Mouse (Mus musculus): ENCODE results near the gene Cpox. TPM values are rescaled to one million over a fixed set of nuclear protein-coding genes. Genes with fewer than 3 reads are reported as not detected.

Gene Cpox
- polyA plus RNA-seq, 1 experiment from 2014 or later = 29.6 TPM

DNA sequence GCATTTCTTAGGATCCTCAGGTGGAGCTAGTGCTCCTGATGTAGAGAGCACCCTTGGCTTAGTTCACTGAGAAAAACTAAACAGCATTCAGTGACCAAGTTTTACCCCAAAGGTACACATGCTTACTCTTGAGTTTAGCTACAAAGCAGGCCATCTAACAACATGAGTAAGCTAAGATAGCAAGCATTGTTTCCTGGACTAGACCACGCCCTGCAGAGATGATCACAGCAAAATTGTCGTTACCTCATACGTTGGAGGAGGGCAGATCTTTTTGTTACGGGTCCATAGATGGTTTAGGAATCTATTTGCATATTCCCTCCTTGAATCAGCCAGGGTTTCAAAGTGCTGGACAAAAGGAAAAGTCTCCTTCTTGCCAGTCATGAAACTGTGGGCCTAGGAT is 32.6 kb upstream of the Cpox start:
- Histone ChIP-seq H3K4me3 (ENCODE audit: low read length) (no peak overlapping the region), H3K9me3 (ENCODE audit: control insufficient read depth, low read length) (no peaks in the 10 kb centered on the region), H3K4me1 (ENCODE audit: control insufficient read depth, insufficient read depth, low read length) (no peaks in the 10 kb centered on the region), H3K36me3 (ENCODE audit: control insufficient read depth, insufficient read depth, low read length) (no peaks in the 10 kb centered on the region), H3K4me2 (replicated peaks; ENCODE audit: low read depth, low read length) (no peak overlapping the region), H3K9ac (ENCODE audit: low read depth, low read length) (no peak overlapping the region), H3K27ac (ENCODE audit: low read depth, low read length) (no peak overlapping the region), H3K27me3 (ENCODE audit: control insufficient read depth, insufficient read depth, low read length) (no peaks in the 10 kb centered on the region)
- ATAC-seq (ENCODE audit: low FRiP score, low TSS enrichment) = no peak
- WGBS = 83% methylated on average over 4 of the region's 4 CpGs

DNA sequence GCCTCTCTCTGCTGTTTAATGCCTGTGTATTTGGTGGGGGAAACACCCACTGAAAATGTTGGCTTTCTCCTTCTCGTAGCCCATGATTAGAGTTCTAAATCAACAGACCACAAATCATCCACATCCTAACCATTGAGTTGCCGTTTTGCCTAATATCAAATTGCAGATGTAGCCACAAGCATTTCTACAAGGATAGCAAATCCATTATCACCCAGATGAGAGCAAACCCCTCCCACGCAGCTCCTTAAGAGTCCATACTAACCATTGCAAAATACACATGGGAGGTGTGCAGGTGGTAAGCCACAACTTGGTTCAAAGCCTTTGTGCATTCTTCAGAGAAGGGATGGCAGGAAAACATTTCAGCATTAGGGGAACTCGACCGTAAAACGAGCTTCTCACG is 32.1 kb upstream of the Cpox start:
- no peak overlapping the region for H3K27ac ChIP-seq (ENCODE audit: low read depth, low read length)
- 40% methylated on average over 7 of the region's 7 CpGs for WGBS
- ATAC-seq (ENCODE audit: low FRiP score, low TSS enrichment) = no peak

DNA sequence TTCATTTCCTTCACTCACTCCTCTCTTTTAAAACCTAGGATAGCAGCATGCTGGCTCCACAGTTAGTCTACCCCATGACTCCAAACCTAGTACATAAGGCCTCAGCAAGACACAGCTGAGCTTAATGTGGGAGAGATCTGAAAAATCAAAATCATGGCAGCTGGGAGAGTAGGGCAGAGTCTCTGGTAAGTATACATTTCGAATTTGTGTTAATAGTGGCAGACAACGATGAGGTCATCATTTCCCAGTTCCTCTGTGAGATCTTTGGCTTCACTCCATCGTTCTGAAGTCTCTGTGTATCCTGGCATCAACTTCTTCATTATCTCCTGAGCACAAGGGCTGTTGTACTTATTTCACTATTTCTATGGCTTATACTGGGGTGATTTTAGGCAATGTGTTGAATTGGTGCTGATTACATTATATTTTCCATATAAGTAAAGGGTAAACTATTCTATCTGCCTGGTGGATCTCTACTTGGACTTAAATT is 31.4 kb upstream of the Cpox start, which contains the start of gene E330017A01Rik:
E330017A01Rik (minus strand) TSS at position 51 of the 487 bp plus-strand sequence.
- Histone ChIP-seq H3K4me3 (ENCODE audit: low read length) (no peak within 1 kb of the TSS), H3K27me3 (ENCODE audit: control insufficient read depth, insufficient read depth, low read length) (no peaks in the 10 kb centered on the region), H3K36me3 (ENCODE audit: control insufficient read depth, insufficient read depth, low read length) (no peaks in the 10 kb centered on the region), H3K9me3 (ENCODE audit: control insufficient read depth, low read length) (no peaks in the 10 kb centered on the region), H3K9ac (ENCODE audit: low read depth, low read length) (no peak within 1 kb of the TSS), H3K4me1 (ENCODE audit: control insufficient read depth, insufficient read depth, low read length) (no peaks in the 10 kb centered on the region), H3K4me2 (replicated peaks; ENCODE audit: low read depth, low read length) (no peak within 1 kb of the TSS), H3K27ac (ENCODE audit: low read depth, low read length) (no peak within 1 kb of the TSS)
- ATAC-seq (ENCODE audit: low FRiP score, low TSS enrichment) = no peak
- WGBS = 94% methylated on average over 3 of the region's 3 CpGs

More for the DNA sequence above, 32.1 kb upstream of the Cpox start:
- no peak overlapping the region for H3K4me2 ChIP-seq (replicated peaks; ENCODE audit: low read depth, low read length)
- H3K4me1 ChIP-seq (ENCODE audit: control insufficient read depth, insufficient read depth, low read length) = no peaks in the 10 kb centered on the region
- no peaks in the 10 kb centered on the region for H3K27me3 ChIP-seq (ENCODE audit: control insufficient read depth, insufficient read depth, low read length)
- H3K9me3 ChIP-seq (ENCODE audit: control insufficient read depth, low read length) = no peaks in the 10 kb centered on the region
- no peaks in the 10 kb centered on the region for H3K36me3 ChIP-seq (ENCODE audit: control insufficient read depth, insufficient read depth, low read length)
- no peak overlapping the region for H3K4me3 ChIP-seq (ENCODE audit: low read length)
- no peak overlapping the region for H3K9ac ChIP-seq (ENCODE audit: low read depth, low read length)

DNA sequence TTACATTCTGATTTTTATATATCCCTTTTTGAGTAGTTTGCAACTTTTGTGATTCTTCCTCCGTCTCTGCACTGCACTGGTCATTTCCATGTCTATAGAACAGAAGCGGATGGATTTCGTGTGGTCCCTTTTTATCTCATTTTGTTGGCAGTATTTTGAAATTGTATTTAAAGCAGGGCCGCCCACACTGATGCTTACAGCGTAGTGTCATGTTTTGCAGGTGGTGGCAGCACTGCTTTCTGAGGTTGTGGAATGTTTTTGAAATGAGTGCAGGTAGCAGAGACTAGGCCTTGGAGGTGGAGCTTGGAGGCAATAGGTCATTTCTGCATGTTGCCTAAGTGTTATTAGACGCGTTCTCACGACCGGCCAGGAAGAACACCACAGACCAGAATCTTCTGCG is 20.1 kb upstream of the Cpox start:
- 96% methylated on average over 10 of the region's 10 CpGs for WGBS
- H3K4me3 ChIP-seq (ENCODE audit: low read length) = no peak overlapping the region

DNA sequence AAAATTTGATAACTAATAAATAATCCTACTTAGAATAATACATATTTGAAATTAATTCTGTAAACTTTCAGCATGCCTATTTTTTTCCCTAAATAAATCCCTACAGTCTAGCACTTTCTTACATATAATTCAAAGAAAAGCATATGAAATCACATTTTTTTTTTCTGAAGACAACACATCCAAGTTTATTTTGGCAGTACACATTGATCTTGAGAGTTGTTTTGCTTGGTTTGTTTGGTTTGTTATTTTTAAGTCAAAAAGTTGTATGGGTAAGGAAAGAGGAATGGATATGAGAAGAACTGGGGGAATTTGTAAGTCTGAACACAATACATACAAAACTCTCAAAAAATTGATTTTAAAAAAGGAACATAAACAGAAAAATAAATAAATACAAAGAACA is 14.3 kb upstream of the Cpox start:
- H3K9me3 ChIP-seq (ENCODE audit: control insufficient read depth, low read length) = no peaks in the 10 kb centered on the region
- H3K9ac ChIP-seq (ENCODE audit: low read depth, low read length) = no peak overlapping the region
- no peaks in the 10 kb centered on the region for H3K27me3 ChIP-seq (ENCODE audit: control insufficient read depth, insufficient read depth, low read length)
- no peak overlapping the region for H3K27ac ChIP-seq (ENCODE audit: low read depth, low read length)
- H3K4me3 ChIP-seq (ENCODE audit: low read length) = no peak overlapping the region
- no peak for ATAC-seq (ENCODE audit: low FRiP score, low TSS enrichment)
- H3K4me2 ChIP-seq (replicated peaks; ENCODE audit: low read depth, low read length) = no peak overlapping the region
- H3K4me1 ChIP-seq (ENCODE audit: control insufficient read depth, insufficient read depth, low read length) = no peaks in the 10 kb centered on the region
- H3K36me3 ChIP-seq (ENCODE audit: control insufficient read depth, insufficient read depth, low read length) = no peaks in the 10 kb centered on the region

More for the DNA sequence above, 20.1 kb upstream of the Cpox start:
- Histone ChIP-seq H3K9me3 (ENCODE audit: control insufficient read depth, low read length) (no peaks in the 10 kb centered on the region), H3K4me1 (ENCODE audit: control insufficient read depth, insufficient read depth, low read length) (no peaks in the 10 kb centered on the region), H3K27me3 (ENCODE audit: control insufficient read depth, insufficient read depth, low read length) (no peaks in the 10 kb centered on the region), H3K36me3 (ENCODE audit: control insufficient read depth, insufficient read depth, low read length) (no peaks in the 10 kb centered on the region), H3K9ac (ENCODE audit: low read depth, low read length) (no peak overlapping the region), H3K4me2 (replicated peaks; ENCODE audit: low read depth, low read length) (no peak overlapping the region), H3K27ac (ENCODE audit: low read depth, low read length) (no peak overlapping the region)
- no peak for ATAC-seq (ENCODE audit: low FRiP score, low TSS enrichment)

DNA sequence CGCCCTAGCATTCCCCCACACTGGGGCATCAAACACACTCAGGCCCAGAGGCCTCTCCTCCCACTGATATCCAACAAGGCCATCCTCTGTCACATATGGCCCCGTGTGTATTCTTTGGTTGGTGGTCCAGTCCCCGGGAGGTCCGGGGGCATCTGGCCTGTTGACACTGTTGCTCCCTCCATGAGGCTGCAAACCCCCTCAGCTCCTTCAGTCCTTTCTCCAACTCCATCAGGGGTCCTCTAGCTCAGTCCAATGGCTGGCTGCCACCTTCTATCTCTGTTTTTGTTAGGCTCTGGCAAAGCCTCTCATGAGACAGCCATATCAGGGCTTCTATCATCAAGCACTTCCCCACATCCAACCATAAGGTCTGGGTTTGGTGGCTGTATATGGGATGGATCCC is 13.6 kb upstream of the Cpox start:
- Histone ChIP-seq H3K4me1 (ENCODE audit: control insufficient read depth, insufficient read depth, low read length) (no peaks in the 10 kb centered on the region), H3K27ac (ENCODE audit: low read depth, low read length) (no peak overlapping the region), H3K36me3 (ENCODE audit: control insufficient read depth, insufficient read depth, low read length) (no peaks in the 10 kb centered on the region), H3K9ac (ENCODE audit: low read depth, low read length) (no peak overlapping the region), H3K9me3 (ENCODE audit: control insufficient read depth, low read length) (no peaks in the 10 kb centered on the region), H3K4me3 (ENCODE audit: low read length) (no peak overlapping the region), H3K27me3 (ENCODE audit: control insufficient read depth, insufficient read depth, low read length) (no peaks in the 10 kb centered on the region), H3K4me2 (replicated peaks; ENCODE audit: low read depth, low read length) (no peak overlapping the region)
- no peak for ATAC-seq (ENCODE audit: low FRiP score, low TSS enrichment)
- WGBS = 91% methylated on average over 4 of the region's 4 CpGs

DNA sequence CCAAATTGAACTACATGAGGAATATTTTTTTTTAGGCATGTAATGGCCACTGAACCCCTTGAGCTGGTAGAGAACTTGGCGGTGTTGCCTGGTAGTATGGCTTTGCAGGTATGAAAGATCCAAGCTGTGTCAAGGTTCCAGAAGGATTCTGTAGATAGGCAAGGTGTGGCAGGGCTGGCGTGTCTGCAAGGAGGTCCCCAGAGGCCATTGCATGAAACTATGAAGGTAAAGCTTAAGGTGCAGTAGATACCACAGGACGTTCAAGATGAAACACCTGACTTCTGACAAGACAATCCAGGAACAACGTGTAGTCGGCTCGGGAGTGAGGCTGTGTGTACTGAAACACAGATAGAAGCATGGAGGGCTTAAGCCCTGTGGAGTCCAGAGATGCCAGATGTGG is 11.4 kb upstream of the Cpox start:
- ATAC-seq (ENCODE audit: low FRiP score, low TSS enrichment) = no peak
- H3K36me3 ChIP-seq (ENCODE audit: control insufficient read depth, insufficient read depth, low read length) = no peaks in the 10 kb centered on the region
- no peak overlapping the region for H3K4me3 ChIP-seq (ENCODE audit: low read length)
- H3K4me1 ChIP-seq (ENCODE audit: control insufficient read depth, insufficient read depth, low read length) = no peaks in the 10 kb centered on the region
- no peaks in the 10 kb centered on the region for H3K27me3 ChIP-seq (ENCODE audit: control insufficient read depth, insufficient read depth, low read length)
- no peaks in the 10 kb centered on the region for H3K9me3 ChIP-seq (ENCODE audit: control insufficient read depth, low read length)
- H3K9ac ChIP-seq (ENCODE audit: low read depth, low read length) = no peak overlapping the region
- no peak overlapping the region for H3K4me2 ChIP-seq (replicated peaks; ENCODE audit: low read depth, low read length)
- 89% methylated on average over 6 of the region's 6 CpGs for WGBS
- no peak overlapping the region for H3K27ac ChIP-seq (ENCODE audit: low read depth, low read length)

DNA sequence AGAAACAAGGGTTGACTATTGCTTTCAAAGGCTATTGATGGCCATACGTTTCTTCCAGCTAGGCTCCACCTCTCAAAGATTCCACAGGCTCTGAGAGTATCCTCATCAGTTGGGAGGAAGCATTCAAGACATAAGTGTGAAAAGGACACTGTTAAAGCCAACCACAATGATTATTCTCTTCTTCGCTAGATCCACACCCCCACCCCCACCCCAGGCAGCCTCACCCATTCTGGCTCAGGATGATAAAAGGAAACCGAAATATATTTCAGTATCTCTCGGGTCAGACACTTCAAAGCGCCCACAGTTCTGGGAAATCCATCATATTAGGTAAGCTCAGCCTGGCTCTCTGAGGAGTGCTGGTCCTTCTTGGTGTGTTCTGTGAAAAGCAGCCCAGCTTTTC is 8.3 kb upstream of the Cpox start:
- no peak for ATAC-seq (ENCODE audit: low FRiP score, low TSS enrichment)
- no peaks in the 10 kb centered on the region for H3K36me3 ChIP-seq (ENCODE audit: control insufficient read depth, insufficient read depth, low read length)
- H3K4me1 ChIP-seq (ENCODE audit: control insufficient read depth, insufficient read depth, low read length) = no peaks in the 10 kb centered on the region
- H3K4me2 ChIP-seq (replicated peaks; ENCODE audit: low read depth, low read length) = no peak overlapping the region
- no peaks in the 10 kb centered on the region for H3K9me3 ChIP-seq (ENCODE audit: control insufficient read depth, low read length)
- H3K27me3 ChIP-seq (ENCODE audit: control insufficient read depth, insufficient read depth, low read length) = no peaks in the 10 kb centered on the region
- no peak overlapping the region for H3K9ac ChIP-seq (ENCODE audit: low read depth, low read length)
- 80% methylated on average over 5 of the region's 5 CpGs for WGBS
- no peak overlapping the region for H3K27ac ChIP-seq (ENCODE audit: low read depth, low read length)
- no peak overlapping the region for H3K4me3 ChIP-seq (ENCODE audit: low read length)

DNA sequence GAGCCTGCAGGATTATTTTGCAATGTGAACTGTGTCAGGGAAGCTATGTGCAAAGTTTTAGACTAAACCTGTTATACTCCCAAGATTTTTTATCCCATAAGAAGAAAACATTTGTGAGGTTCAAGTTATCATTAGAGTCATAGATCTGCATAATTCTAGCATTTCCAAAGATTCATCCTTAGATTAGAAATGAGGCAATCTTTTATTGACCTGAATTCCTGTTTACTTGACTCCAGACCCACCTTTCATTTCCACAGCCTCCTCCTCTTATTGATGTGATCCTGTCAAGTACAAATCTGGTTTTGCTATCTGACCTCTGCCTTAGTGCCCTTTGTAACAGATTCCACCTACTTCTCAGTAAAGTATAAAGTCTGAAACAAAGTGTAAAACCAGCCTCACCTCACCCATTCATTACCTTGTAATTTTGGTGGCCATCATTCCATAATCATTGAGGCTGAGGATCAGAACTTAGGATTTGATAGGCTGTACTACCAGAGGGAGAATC is 7.8 kb upstream of the Cpox start:
- Histone ChIP-seq H3K4me3 (ENCODE audit: low read length) (no peak overlapping the region), H3K36me3 (ENCODE audit: control insufficient read depth, insufficient read depth, low read length) (no peaks in the 10 kb centered on the region), H3K4me2 (replicated peaks; ENCODE audit: low read depth, low read length) (no peak overlapping the region), H3K9me3 (ENCODE audit: control insufficient read depth, low read length) (no peaks in the 10 kb centered on the region), H3K27ac (ENCODE audit: low read depth, low read length) (no peak overlapping the region), H3K27me3 (ENCODE audit: control insufficient read depth, insufficient read depth, low read length) (no peaks in the 10 kb centered on the region), H3K4me1 (ENCODE audit: control insufficient read depth, insufficient read depth, low read length) (no peaks in the 10 kb centered on the region), H3K9ac (ENCODE audit: low read depth, low read length) (no peak overlapping the region)
- ATAC-seq (ENCODE audit: low FRiP score, low TSS enrichment) = no peak
